Mouse (Mus musculus): ENCODE results near the gene 4931406P16Rik. TPM values are rescaled to one million over a fixed set of nuclear protein-coding genes. Genes with fewer than 3 reads are reported as not detected.

The 4931406P16Rik gene
- polyA plus RNA-seq, 1 experiment from 2014 or later: 32.8 TPM

- no peak overlapping the region for H3K4me2 ChIP-seq (ENCODE audit: low read depth, low read length)
- no peak overlapping the region for H3K27ac ChIP-seq (ENCODE audit: low read length)
- WGBS: 62% methylated on average over 1 of the region's 1 CpGs
- H3K36me3 ChIP-seq (ENCODE audit: control insufficient read depth, insufficient read depth, low read length): no peaks in the 10 kb centered on the region; the same call in 1 of the 2 replicates
- H3K9me3 ChIP-seq (replicated peaks; ENCODE audit: control insufficient read depth, low read length): no peaks in the 10 kb centered on the region
- no peak overlapping the region for H3K9ac ChIP-seq (ENCODE audit: low read length)
- ATAC-seq (ENCODE audit: insufficient read depth, low FRiP score): no peak
- no peaks in the 10 kb centered on the region for H3K27me3 ChIP-seq (ENCODE audit: control insufficient read depth, insufficient read depth, low read length)
- H3K4me3 ChIP-seq (replicated peaks; ENCODE audit: low read length): no peak overlapping the region
- 0 out of 2 replicates have a peak, but pooled peaks cover 3% of the 10 kb centered on the region for H3K4me1 ChIP-seq (ENCODE audit: control insufficient read depth, insufficient read depth, low read length)
These were observed 44.9 kb downstream of the 4931406P16Rik start for GRCm38 (mm10) chr7:34268463-34268862.

GRCm38 (mm10) chr7:34266421-34266820 is 46.9 kb downstream of the 4931406P16Rik start:
- H3K4me1 ChIP-seq (ENCODE audit: control insufficient read depth, insufficient read depth, low read length): 0 out of 2 replicates have a peak, but pooled peaks cover 3% of the 10 kb centered on the region
- no peak overlapping the region for H3K4me2 ChIP-seq (ENCODE audit: low read depth, low read length)
- no peaks in the 10 kb centered on the region for H3K27me3 ChIP-seq (ENCODE audit: control insufficient read depth, insufficient read depth, low read length)
- H3K36me3 ChIP-seq (ENCODE audit: control insufficient read depth, insufficient read depth, low read length): no peaks in the 10 kb centered on the region; the same call in 1 of the 2 replicates
- H3K27ac ChIP-seq (ENCODE audit: low read length): 0 out of 2 replicates have a peak overlapping the region, but pooled peaks have one; percentile 16
- no peak for ATAC-seq (ENCODE audit: insufficient read depth, low FRiP score)
- H3K9me3 ChIP-seq (replicated peaks; ENCODE audit: control insufficient read depth, low read length): no peaks in the 10 kb centered on the region
- H3K9ac ChIP-seq (ENCODE audit: low read length): no peak overlapping the region
- no peak overlapping the region for H3K4me3 ChIP-seq (replicated peaks; ENCODE audit: low read length)

- Histone ChIP-seq H3K4me3 (replicated peaks; ENCODE audit: low read length) (no peak overlapping the region), H3K9ac (ENCODE audit: low read length) (no peak overlapping the region), H3K27ac (ENCODE audit: low read length) (no peak overlapping the region), H3K4me2 (ENCODE audit: low read depth, low read length) (no peak overlapping the region), H3K27me3 (ENCODE audit: control insufficient read depth, insufficient read depth, low read length) (no peaks in the 10 kb centered on the region), H3K9me3 (replicated peaks; ENCODE audit: control insufficient read depth, low read length) (no peaks in the 10 kb centered on the region), H3K4me1 (ENCODE audit: control insufficient read depth, insufficient read depth, low read length) (0 out of 2 replicates have a peak, but pooled peaks cover 3% of the 10 kb centered on the region), H3K36me3 (ENCODE audit: control insufficient read depth, insufficient read depth, low read length) (no peaks in the 10 kb centered on the region; the same call in 1 of the 2 replicates)
- ATAC-seq (ENCODE audit: insufficient read depth, low FRiP score): peak; percentile 64; the same call in 1 of the 2 replicates
- WGBS: 50% methylated on average over 5 of the region's 5 CpGs
These were observed 47.4 kb downstream of the 4931406P16Rik start for GRCm38 (mm10) chr7:34265876-34266346.

- H3K4me2 ChIP-seq (ENCODE audit: low read depth, low read length): no peak overlapping the region
- no peak for ATAC-seq (ENCODE audit: insufficient read depth, low FRiP score)
- WGBS: 95% methylated on average over 5 of the region's 5 CpGs
- H3K9me3 ChIP-seq (replicated peaks; ENCODE audit: control insufficient read depth, low read length): no peaks in the 10 kb centered on the region
- H3K4me3 ChIP-seq (replicated peaks; ENCODE audit: low read length): no peak overlapping the region
- H3K4me1 ChIP-seq (ENCODE audit: control insufficient read depth, insufficient read depth, low read length): 0 out of 2 replicates have a peak, but pooled peaks cover 3% of the 10 kb centered on the region
- H3K27me3 ChIP-seq (ENCODE audit: control insufficient read depth, insufficient read depth, low read length): no peaks in the 10 kb centered on the region
- H3K36me3 ChIP-seq (ENCODE audit: control insufficient read depth, insufficient read depth, low read length): no peaks in the 10 kb centered on the region; the same call in 1 of the 2 replicates
- no peak overlapping the region for H3K9ac ChIP-seq (ENCODE audit: low read length)
- no peak overlapping the region for H3K27ac ChIP-seq (ENCODE audit: low read length)
These were observed 49.9 kb downstream of the 4931406P16Rik start for GRCm38 (mm10) chr7:34263437-34263836.

GRCm38 (mm10) chr7:34258407-34258806 is 54.9 kb downstream of the 4931406P16Rik start:
- Histone ChIP-seq H3K9me3 (replicated peaks; ENCODE audit: control insufficient read depth, low read length) (no peaks in the 10 kb centered on the region), H3K4me3 (replicated peaks; ENCODE audit: low read length) (no peak overlapping the region), H3K4me1 (ENCODE audit: control insufficient read depth, insufficient read depth, low read length) (no peaks in the 10 kb centered on the region), H3K27me3 (ENCODE audit: control insufficient read depth, insufficient read depth, low read length) (no peaks in the 10 kb centered on the region), H3K4me2 (ENCODE audit: low read depth, low read length) (no peak overlapping the region), H3K9ac (ENCODE audit: low read length) (no peak overlapping the region), H3K27ac (ENCODE audit: low read length) (no peak overlapping the region), H3K36me3 (ENCODE audit: control insufficient read depth, insufficient read depth, low read length) (no peaks in the 10 kb centered on the region; the same call in 1 of the 2 replicates)
- 81% methylated on average over 1 of the region's 1 CpGs for WGBS
- ATAC-seq (ENCODE audit: insufficient read depth, low FRiP score): no peak

- Histone ChIP-seq H3K4me2 (ENCODE audit: low read depth, low read length) (no peak overlapping the region), H3K36me3 (ENCODE audit: control insufficient read depth, insufficient read depth, low read length) (no peaks in the 10 kb centered on the region), H3K27me3 (ENCODE audit: control insufficient read depth, insufficient read depth, low read length) (no peaks in the 10 kb centered on the region), H3K9ac (ENCODE audit: low read length) (no peak overlapping the region), H3K27ac (ENCODE audit: low read length) (no peak overlapping the region), H3K4me3 (replicated peaks; ENCODE audit: low read length) (no peak overlapping the region), H3K9me3 (replicated peaks; ENCODE audit: control insufficient read depth, low read length) (no peaks in the 10 kb centered on the region), H3K4me1 (ENCODE audit: control insufficient read depth, insufficient read depth, low read length) (no peaks in the 10 kb centered on the region)
- ATAC-seq (ENCODE audit: insufficient read depth, low FRiP score): no peak
- WGBS: 84% methylated on average over 9 of the region's 9 CpGs
These were observed 56.1 kb downstream of the 4931406P16Rik start for GRCm38 (mm10) chr7:34257279-34257678.

- 83% methylated on average over 1 of the region's 1 CpGs for WGBS
- H3K4me2 ChIP-seq (ENCODE audit: low read depth, low read length): no peak overlapping the region
- H3K4me1 ChIP-seq (ENCODE audit: control insufficient read depth, insufficient read depth, low read length): no peaks in the 10 kb centered on the region
- no peaks in the 10 kb centered on the region for H3K27me3 ChIP-seq (ENCODE audit: control insufficient read depth, insufficient read depth, low read length)
- no peak for ATAC-seq (ENCODE audit: insufficient read depth, low FRiP score)
- H3K4me3 ChIP-seq (replicated peaks; ENCODE audit: low read length): no peak overlapping the region
- no peak overlapping the region for H3K9ac ChIP-seq (ENCODE audit: low read length)
- peak overlapping the region; percentile 27; the same call in 1 of the 2 replicates for H3K27ac ChIP-seq (ENCODE audit: low read length)
- H3K36me3 ChIP-seq (ENCODE audit: control insufficient read depth, insufficient read depth, low read length): no peaks in the 10 kb centered on the region
- H3K9me3 ChIP-seq (replicated peaks; ENCODE audit: control insufficient read depth, low read length): no peaks in the 10 kb centered on the region
These were observed 57.4 kb downstream of the 4931406P16Rik start for GRCm38 (mm10) chr7:34255916-34256315.

GRCm38 (mm10) chr7:34255137-34255536 is 58.2 kb downstream of the 4931406P16Rik start:
- ATAC-seq (ENCODE audit: insufficient read depth, low FRiP score): peak; percentile 53; the same call in 1 of the 2 replicates
- Histone ChIP-seq H3K4me2 (ENCODE audit: low read depth, low read length) (no peak overlapping the region), H3K27ac (ENCODE audit: low read length) (no peak overlapping the region), H3K27me3 (ENCODE audit: control insufficient read depth, insufficient read depth, low read length) (no peaks in the 10 kb centered on the region), H3K4me1 (ENCODE audit: control insufficient read depth, insufficient read depth, low read length) (no peaks in the 10 kb centered on the region), H3K9me3 (replicated peaks; ENCODE audit: control insufficient read depth, low read length) (no peaks in the 10 kb centered on the region), H3K36me3 (ENCODE audit: control insufficient read depth, insufficient read depth, low read length) (0 out of 2 replicates have a peak, but pooled peaks cover 5% of the 10 kb centered on the region), H3K9ac (ENCODE audit: low read length) (no peak overlapping the region), H3K4me3 (replicated peaks; ENCODE audit: low read length) (no peak overlapping the region)
- 47% methylated on average over 3 of the region's 3 CpGs for WGBS

- Histone ChIP-seq H3K9me3 (replicated peaks; ENCODE audit: control insufficient read depth, low read length) (no peaks in the 10 kb centered on the region), H3K27ac (ENCODE audit: low read length) (no peak overlapping the region), H3K4me3 (replicated peaks; ENCODE audit: low read length) (no peak overlapping the region), H3K4me2 (ENCODE audit: low read depth, low read length) (no peak overlapping the region), H3K4me1 (ENCODE audit: control insufficient read depth, insufficient read depth, low read length) (no peaks in the 10 kb centered on the region), H3K27me3 (ENCODE audit: control insufficient read depth, insufficient read depth, low read length) (no peaks in the 10 kb centered on the region), H3K36me3 (ENCODE audit: control insufficient read depth, insufficient read depth, low read length) (peaks cover 11% of the 10 kb centered on the region; the same call in 1 of the 2 replicates), H3K9ac (ENCODE audit: low read length) (no peak overlapping the region)
- ATAC-seq (ENCODE audit: insufficient read depth, low FRiP score): no peak
- WGBS: 88% methylated on average over 2 of the region's 2 CpGs
These were observed 61.3 kb downstream of the 4931406P16Rik start for GRCm38 (mm10) chr7:34252030-34252429.

Data from stomach, embryonic 16.5 days (tissue).